Mouse (Mus musculus) cerebellum, adult 2 months (tissue): ENCODE data around the gene Scamp1.

Experiments used
- CTCF ChIP-seq: fragments of 200-500 bp; IDR thresholded peaks from 2 replicates; pipeline ENCODE4 v1.5.1; 2011; ENCODE audit warnings: low read depth, mild to moderate bottlenecking, control low read depth, low read length, moderate library complexity, borderline replicate concordance; ENCODE audit not compliant: insufficient read depth
- POLR2A ChIP-seq: fragments of 200-500 bp; IDR thresholded peaks from 2 replicates; pipeline ENCODE4 v1.6.1; 2011; ENCODE audit warnings: low read length, control low read depth, borderline replicate concordance; ENCODE audit not compliant: insufficient read depth

- TF ChIP-seq POLR2A, result no peak
- no peak for TF ChIP-seq CTCF
Observed at GRCm38 (mm10) chr13:94168319-94168718, 117.3 kb downstream of the Scamp1 start.
